8 mouse cellular contexts compared by ENCODE assay signal in genomic region chr6:39118456-39118881, GRCm38 (mm10). TPM values are rescaled to one million over a fixed set of nuclear protein-coding genes. Genes with fewer than 3 reads are reported as not detected.
A peak's percentile ranks its signal among the peaks of the same experiment; 100 is the strongest.
DNase-seq lines count a peak whose midpoint lies in the region; ATAC-seq and TF ChIP-seq lines count a peak whose summit lies in the region.

No protein-coding gene starts in this region.

- peak overlapping the region; percentile 55 for H3K4me3 ChIP-seq in left cerebral cortex, adult 2 months
- H3K4me3 ChIP-seq in forebrain, postnatal 0 days (ENCODE audit: low read depth, low read length), result peak overlapping the region; percentile 65
- H3K4me3 ChIP-seq in intestine, postnatal 0 days (ENCODE audit: low read depth, low read length), result peak overlapping the region; percentile 81
- peak overlapping the region; percentile 66 for H3K4me3 ChIP-seq in midbrain, postnatal 0 days (ENCODE audit: low read depth, low read length)

- peak overlapping the region; percentile 22; the same call in 1 of the 2 replicates for H3K27ac ChIP-seq in left cerebral cortex, adult 2 months
- H3K27ac ChIP-seq in forebrain, postnatal 0 days (ENCODE audit: low read depth, low read length), result no peak overlapping the region
- H3K27ac ChIP-seq in intestine, postnatal 0 days (ENCODE audit: low read depth, low read length), result peak overlapping the region; percentile 86
- no peak overlapping the region for H3K27ac ChIP-seq in midbrain, postnatal 0 days (ENCODE audit: low read depth, low read length)

- 12% methylated on average over 49 of the region's 49 CpGs for WGBS in forebrain, postnatal 0 days
- WGBS in intestine, postnatal 0 days, result 10% methylated on average over 49 of the region's 49 CpGs
- 14% methylated on average over 44 of the region's 49 CpGs for WGBS in midbrain, postnatal 0 days

- intact Hi-C loops in left cerebral cortex, adult 2 months (cut with DNase I), result no loop called here
- intact Hi-C loops in left cerebral cortex, postnatal 25 days (cut with DNase I), result no loop called here

- H3K9me3 ChIP-seq in forebrain, postnatal 0 days (ENCODE audit: low read length), result no peaks in the 10 kb centered on the region
- no peaks in the 10 kb centered on the region for H3K9me3 ChIP-seq in intestine, postnatal 0 days (ENCODE audit: control insufficient read depth)
- H3K9me3 ChIP-seq in midbrain, postnatal 0 days (ENCODE audit: low read length), result no peaks in the 10 kb centered on the region

- TF ChIP-seq CTCF in left cerebral cortex, adult 2 months (IDR thresholded peaks at IDR 0.05), result no peak
- TF ChIP-seq CTCF in brain, embryonic 14.5 days (IDR thresholded peaks at IDR 0.05; ENCODE audit: borderline replicate concordance, extremely low read depth, insufficient read depth, insufficient read length), result no peak
- TF ChIP-seq CTCF in forebrain, postnatal 0 days (IDR thresholded peaks at IDR 0.05; ENCODE audit: low read depth), result no peak
- 0 out of 2 replicates have a peak, but pooled peaks have one; percentile 0 for TF ChIP-seq CTCF in intestine, postnatal 0 days (IDR thresholded peaks at IDR 0.05; ENCODE audit: low read depth)
- no peak for TF ChIP-seq CTCF in midbrain, postnatal 0 days (IDR thresholded peaks at IDR 0.05)

- peak overlapping the region; percentile 62 for H3K9ac ChIP-seq in forebrain, postnatal 0 days
- H3K9ac ChIP-seq in intestine, postnatal 0 days (ENCODE audit: low read depth, low read length), result peak overlapping the region; percentile 95
- peak overlapping the region; percentile 61; the same call in 1 of the 2 replicates for H3K9ac ChIP-seq in midbrain, postnatal 0 days (replicated peaks; ENCODE audit: low read length, poor library complexity, severe bottlenecking)

- H3K4me2 ChIP-seq in forebrain, postnatal 0 days (ENCODE audit: low read depth), result peak overlapping the region; percentile 68
- H3K4me2 ChIP-seq in intestine, postnatal 0 days (replicated peaks; ENCODE audit: low read depth), result peak overlapping the region; percentile 66
- peak overlapping the region; percentile 73 for H3K4me2 ChIP-seq in midbrain, postnatal 0 days (ENCODE audit: low read depth, low read length, poor library complexity, severe bottlenecking)

- no peak for TF ChIP-seq POLR2A in brain, embryonic 14.5 days (IDR thresholded peaks at IDR 0.05; ENCODE audit: borderline replicate concordance, extremely low read depth, insufficient read depth, insufficient read length, poor library complexity, severe bottlenecking)

- DNase-seq in left cerebral cortex, adult 2 months (ENCODE audit: extremely low spot score in 1 of 2, low spot score in 2 of 2), result no peak
- DNase-seq in left cerebral cortex, adult 9 months (ENCODE audit: low spot score in 2 of 2), result no peak
- DNase-seq in brain, embryonic 14.5 days (ENCODE audit: low read depth), result peak; percentile 44
- no peak for DNase-seq in forebrain, postnatal 0 days
- DNase-seq in midbrain, postnatal 0 days (ENCODE audit: low spot score), result peak; percentile 29
- DNase-seq in left cerebral cortex, postnatal 25 days (ENCODE audit: low spot score in 2 of 2), result no peak
- DNase-seq in adipocyte (ENCODE audit: low spot score), result no peak

- ATAC-seq in forebrain, postnatal 0 days, result peak; percentile 50
- ATAC-seq in intestine, postnatal 0 days, result no peak
- ATAC-seq in midbrain, postnatal 0 days (ENCODE audit: low FRiP score), result peak; percentile 45; the same call in 1 of the 2 replicates

- no peaks in the 10 kb centered on the region for H3K4me1 ChIP-seq in forebrain, postnatal 0 days (ENCODE audit: insufficient read depth)
- H3K4me1 ChIP-seq in intestine, postnatal 0 days (replicated peaks; ENCODE audit: control insufficient read depth, insufficient read depth, low read length), result 0 out of 2 replicates have a peak, but pooled peaks cover 8% of the 10 kb centered on the region
- H3K4me1 ChIP-seq in midbrain, postnatal 0 days (ENCODE audit: insufficient read depth, low read length), result no peaks in the 10 kb centered on the region

- H3K36me3 ChIP-seq in forebrain, postnatal 0 days (ENCODE audit: insufficient read depth), result no peaks in the 10 kb centered on the region
- 0 out of 2 replicates have a peak, but pooled peaks cover 10% of the 10 kb centered on the region for H3K36me3 ChIP-seq in intestine, postnatal 0 days (ENCODE audit: control insufficient read depth, insufficient read depth)
- no peaks in the 10 kb centered on the region for H3K36me3 ChIP-seq in midbrain, postnatal 0 days (ENCODE audit: insufficient read depth, low read length)

- H3K27me3 ChIP-seq in forebrain, postnatal 0 days (ENCODE audit: insufficient read depth, low read length), result peaks cover 31% of the 10 kb centered on the region
- H3K27me3 ChIP-seq in intestine, postnatal 0 days (replicated peaks; ENCODE audit: control insufficient read depth, insufficient read depth, low read length), result no peaks in the 10 kb centered on the region
- H3K27me3 ChIP-seq in midbrain, postnatal 0 days (ENCODE audit: insufficient read depth, low read length), result 0 out of 2 replicates have a peak, but pooled peaks cover 17% of the 10 kb centered on the region

RNA-seq across cellular contexts. Expression of gene Parp12, which starts 0.3 kb away (rescaled TPM):
- total RNA-seq in left cerebral cortex, adult 2 months (2021), result 1 to 10 TPM; 5.2 to 5.5 TPM
- polyA plus RNA-seq in brain, embryonic 14.5 days (2012; rRNA removed), result 4.2 and 4.3 TPM in 2 replicates
- 6.4 and 8.1 TPM in 2 replicates for total RNA-seq in forebrain, postnatal 0 days (2014; rRNA removed)
- 2.9 and 3.6 TPM in 2 replicates for polyA plus RNA-seq in forebrain, postnatal 0 days (2015; fragmentation: Nextera tagmentation; extraction: Ambion mirVana)
- 18.9 and 21.1 TPM in 2 replicates for polyA plus RNA-seq in intestine, postnatal 0 days (2015; fragmentation: Nextera tagmentation; extraction: Ambion mirVana)
- 4.2 and 9.1 TPM in 2 replicates for total RNA-seq in midbrain, postnatal 0 days (2014; rRNA removed)
- 2.8 and 3.1 TPM in 2 replicates for polyA plus RNA-seq in midbrain, postnatal 0 days (2015; fragmentation: Nextera tagmentation; extraction: Ambion mirVana)
- total RNA-seq in left cerebral cortex, postnatal 25 days (2021), result 1 to 10 TPM; 3.4 to 3.9 TPM

Comparison
In these comparisons a context has a peak if more than half of its experiments do, and no peak if none do; other contexts are left out.
1. DNase-seq: peak in brain, embryonic 14.5 days (single experiment) and midbrain, postnatal 0 days (single experiment); none in left cerebral cortex, adult 2 months (0 of 2), left cerebral cortex, adult 9 months (0 of 2), forebrain, postnatal 0 days (single experiment), left cerebral cortex, postnatal 25 days (0 of 2) and adipocyte (single experiment).
2. H3K27ac ChIP-seq: peak in left cerebral cortex, adult 2 months (single experiment) and intestine, postnatal 0 days (single experiment); none in forebrain, postnatal 0 days (single experiment) and midbrain, postnatal 0 days (single experiment).
3. Peak in every context shown above with its lines, with median percentiles within 50 percentile points of each other: H3K4me3 ChIP-seq, H3K4me2 ChIP-seq and H3K9ac ChIP-seq.